Comparison of ENCODE assay signal across 7 mouse cellular contexts in the genomic region with DNA sequence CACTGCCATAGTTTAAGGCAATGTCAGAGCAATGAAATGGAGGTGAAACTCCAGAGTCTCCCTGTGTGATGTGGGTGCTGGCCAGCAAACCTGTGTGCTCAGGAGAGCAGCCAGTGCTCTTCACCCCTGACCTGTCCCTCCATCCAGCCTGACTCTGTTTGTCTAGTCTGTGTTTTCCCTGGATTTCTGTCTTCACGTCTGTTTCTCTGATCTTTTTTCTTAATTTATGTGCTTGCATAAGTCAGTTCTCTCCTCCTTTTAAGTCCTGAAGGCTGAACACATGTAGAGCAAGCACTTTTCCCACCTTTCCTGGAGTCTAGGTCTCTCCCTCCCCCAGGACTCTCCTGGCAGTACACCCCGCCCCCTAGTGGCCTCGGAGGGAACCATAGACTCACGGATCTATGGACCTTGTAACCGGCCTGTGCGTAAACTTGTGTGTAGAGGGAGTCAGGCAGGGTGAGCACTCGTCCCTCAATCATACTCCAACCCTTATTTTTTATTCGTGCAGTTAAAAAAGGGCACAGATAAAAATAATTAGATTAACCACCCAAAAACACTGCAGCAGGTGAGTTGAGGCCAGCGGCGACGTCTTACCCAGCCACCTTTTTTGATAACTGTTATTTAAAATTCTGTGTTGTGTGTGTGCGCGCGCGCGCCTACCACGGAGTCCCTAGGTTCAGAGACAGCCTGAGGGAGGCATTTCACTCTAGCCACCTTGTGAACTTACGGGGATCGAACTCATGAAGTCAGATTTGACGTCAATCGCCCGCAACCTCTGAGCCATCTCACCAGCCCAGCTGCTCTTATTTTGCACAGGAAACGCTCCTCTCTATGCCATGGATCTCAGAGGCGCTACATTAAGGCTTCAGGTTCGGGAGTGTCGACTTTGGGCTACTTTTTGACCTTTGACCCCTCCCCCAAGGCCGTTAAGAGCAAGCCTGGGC. TPM values are rescaled to one million over a fixed set of nuclear protein-coding genes. Genes with fewer than 3 reads are reported as not detected.
DNase-seq lines count a peak whose midpoint lies in the region; ATAC-seq and TF ChIP-seq lines count a peak whose summit lies in the region.

No protein-coding gene starts in this region.

- H3K27ac ChIP-seq in embryonic facial prominence, embryonic 11.5 days (replicated peaks; ENCODE audit: low read depth, low read length): peak overlapping the region; percentile 59; the same call in 1 of the 2 replicates
- H3K27ac ChIP-seq in kidney, adult 2 months (ENCODE audit: insufficient read depth, low read depth, low read length): peak overlapping the region; percentile 90
- peak overlapping the region; percentile 73 for H3K27ac ChIP-seq in limb, embryonic 14.5 days (replicated peaks; ENCODE audit: low read depth, low read length)
- H3K27ac ChIP-seq in midbrain, embryonic 16.5 days (ENCODE audit: low read length): peak overlapping the region; percentile 74
- H3K27ac ChIP-seq in spleen, adult 2 months (ENCODE audit: insufficient read depth, low read length): peak overlapping the region; percentile 95

- H3K36me3 ChIP-seq in embryonic facial prominence, embryonic 11.5 days (replicated peaks; ENCODE audit: control insufficient read depth, insufficient read depth, low read depth, low read length): peaks cover 2% of the 10 kb centered on the region; the same call in 1 of the 2 replicates
- H3K36me3 ChIP-seq in kidney, adult 2 months (ENCODE audit: control insufficient read depth, insufficient read depth, low read length): no peaks in the 10 kb centered on the region
- peaks cover 18% of the 10 kb centered on the region for H3K36me3 ChIP-seq in limb, embryonic 14.5 days (ENCODE audit: control insufficient read depth, insufficient read depth, low read length)
- H3K36me3 ChIP-seq in midbrain, embryonic 16.5 days (ENCODE audit: control insufficient read depth, insufficient read depth, low read length): no peaks in the 10 kb centered on the region
- H3K36me3 ChIP-seq in spleen, adult 2 months (ENCODE audit: control insufficient read depth, insufficient read depth, low read length): peaks cover 3% of the 10 kb centered on the region

- peak; percentile 97 for DNase-seq in adrenal gland, postnatal 14 days
- peak; percentile 98 for DNase-seq in embryonic facial prominence, embryonic 11.5 days (ENCODE audit: low spot score)
- DNase-seq in heart, adult 18-20 months: peak; percentile 94 to 97
- DNase-seq in kidney, adult 2 months: peak; percentile 97
- DNase-seq in limb, embryonic 14.5 days (ENCODE audit: low spot score): peak; percentile 93
- peak; percentile 73 to 90 for DNase-seq in spleen, adult 2 months (ENCODE audit: low read depth in 1 of 2, low spot score in 2 of 2)

- peaks cover 13% of the 10 kb centered on the region for H3K4me1 ChIP-seq in embryonic facial prominence, embryonic 11.5 days (ENCODE audit: control insufficient read depth, insufficient read depth, low read length)
- H3K4me1 ChIP-seq in kidney, adult 2 months (ENCODE audit: control insufficient read depth, insufficient read depth, low read length): peaks cover 9% of the 10 kb centered on the region; the same call in 1 of the 2 replicates
- peaks cover 22% of the 10 kb centered on the region for H3K4me1 ChIP-seq in limb, embryonic 14.5 days (ENCODE audit: control insufficient read depth, insufficient read depth, low read length)
- peaks cover 34% of the 10 kb centered on the region for H3K4me1 ChIP-seq in midbrain, embryonic 16.5 days (ENCODE audit: control insufficient read depth, insufficient read depth, low read length)
- H3K4me1 ChIP-seq in spleen, adult 2 months (ENCODE audit: control insufficient read depth, insufficient read depth, insufficient read length): peaks cover 14% of the 10 kb centered on the region

- peak overlapping the region; percentile 61 for H3K4me2 ChIP-seq in embryonic facial prominence, embryonic 11.5 days (ENCODE audit: low read depth, low read length)
- H3K4me2 ChIP-seq in limb, embryonic 14.5 days (replicated peaks; ENCODE audit: low read depth, low read length, severe bottlenecking): peak overlapping the region; percentile 65
- peak overlapping the region; percentile 70 for H3K4me2 ChIP-seq in midbrain, embryonic 16.5 days (ENCODE audit: low read length)

- peak overlapping the region; percentile 95 for H3K4me3 ChIP-seq in embryonic facial prominence, embryonic 11.5 days (ENCODE audit: low read depth, low read length)
- H3K4me3 ChIP-seq in kidney, adult 2 months (ENCODE audit: insufficient read depth, low read depth, low read length): peak overlapping the region; percentile 52
- H3K4me3 ChIP-seq in limb, embryonic 14.5 days (replicated peaks; ENCODE audit: low read length): peak overlapping the region; percentile 90
- H3K4me3 ChIP-seq in midbrain, embryonic 16.5 days (ENCODE audit: low read depth, low read length): peak overlapping the region; percentile 93
- H3K4me3 ChIP-seq in spleen, adult 2 months (ENCODE audit: extremely low read depth, insufficient read depth, insufficient read length): peak overlapping the region; percentile 72

- 2% methylated on average over 27 of the region's 27 CpGs for WGBS in embryonic facial prominence, embryonic 11.5 days
- WGBS in kidney, adult 2 months: 3% methylated on average over 27 of the region's 27 CpGs
- 2% methylated on average over 27 of the region's 27 CpGs for WGBS in limb, embryonic 14.5 days
- WGBS in midbrain, embryonic 16.5 days: 3% methylated on average over 27 of the region's 27 CpGs
- WGBS in spleen, adult 2 months: 3% methylated on average over 27 of the region's 27 CpGs

- no peak for TF ChIP-seq POLR2A in kidney, adult 2 months (IDR thresholded peaks at IDR 0.05; ENCODE audit: low read depth, low read length)
- TF ChIP-seq POLR2A in limb, embryonic 14.5 days (IDR thresholded peaks at IDR 0.05; ENCODE audit: borderline replicate concordance, extremely low read depth, insufficient read depth, insufficient read length): no peak
- TF ChIP-seq POLR2A in spleen, adult 2 months (IDR thresholded peaks at IDR 0.05; ENCODE audit: low read depth, low read length): no peak

- ATAC-seq in embryonic facial prominence, embryonic 11.5 days (replicated peaks; ENCODE audit: insufficient number of reproducible peaks, low FRiP score, low TSS enrichment, low read depth): peak; percentile 68
- ATAC-seq in limb, embryonic 14.5 days (ENCODE audit: low FRiP score, low read depth): peak; percentile 41; the same call in 1 of the 2 replicates
- peak; percentile 39 for ATAC-seq in midbrain, embryonic 16.5 days

- peak; percentile 95 for TF ChIP-seq CTCF in kidney, adult 2 months (conservative IDR thresholded peaks at IDR 0.05; ENCODE audit: insufficient read depth, insufficient read length, low read depth, low read length)
- peak; percentile 88; the same call in 1 of the 2 replicates for TF ChIP-seq CTCF in spleen, adult 2 months (IDR thresholded peaks at IDR 0.05; ENCODE audit: extremely low read depth, insufficient read depth, insufficient read length, insufficient replicate concordance)

- H3K27me3 ChIP-seq in embryonic facial prominence, embryonic 11.5 days (ENCODE audit: control insufficient read depth, insufficient read depth, low read length): no peaks in the 10 kb centered on the region
- no peaks in the 10 kb centered on the region for H3K27me3 ChIP-seq in kidney, adult 2 months (replicated peaks; ENCODE audit: control insufficient read depth, insufficient read depth, low read length)
- H3K27me3 ChIP-seq in limb, embryonic 14.5 days (ENCODE audit: control insufficient read depth, insufficient read depth, low read length): no peaks in the 10 kb centered on the region
- no peaks in the 10 kb centered on the region for H3K27me3 ChIP-seq in midbrain, embryonic 16.5 days (ENCODE audit: control insufficient read depth, insufficient read depth, low read depth, low read length)
- H3K27me3 ChIP-seq in spleen, adult 2 months (ENCODE audit: control insufficient read depth, insufficient read depth, low read length): no peaks in the 10 kb centered on the region

- H3K9ac ChIP-seq in embryonic facial prominence, embryonic 11.5 days (replicated peaks; ENCODE audit: low read length): peak overlapping the region; percentile 58
- H3K9ac ChIP-seq in limb, embryonic 14.5 days (ENCODE audit: low read depth, low read length, severe bottlenecking): peak overlapping the region; percentile 56
- peak overlapping the region; percentile 49 for H3K9ac ChIP-seq in midbrain, embryonic 16.5 days (ENCODE audit: low read depth, low read length)

- no peaks in the 10 kb centered on the region for H3K9me3 ChIP-seq in embryonic facial prominence, embryonic 11.5 days (replicated peaks; ENCODE audit: control insufficient read depth, low read length)
- no peaks in the 10 kb centered on the region for H3K9me3 ChIP-seq in limb, embryonic 14.5 days (ENCODE audit: control insufficient read depth, low read length)
- no peaks in the 10 kb centered on the region for H3K9me3 ChIP-seq in midbrain, embryonic 16.5 days (replicated peaks; ENCODE audit: control insufficient read depth, low read length, poor library complexity, severe bottlenecking)

RNA-seq across cellular contexts. Expression of a gene that starts 1.0 kb away (rescaled TPM):
- 138 and 147 TPM in 2 replicates for total RNA-seq in adrenal gland, postnatal 14 days (2021)
- polyA plus RNA-seq in embryonic facial prominence, embryonic 11.5 days (2014; fragmentation: Nextera tagmentation; extraction: Ambion mirVana): 16.6 and 18.5 TPM in 2 replicates
- total RNA-seq in heart, adult 18-20 months (2021): 100 to 1,000 TPM; 127 to 149 TPM
- polyA plus RNA-seq in kidney, adult 2 months (2012; rRNA removed): 114 and 117 TPM in 2 replicates
- polyA plus RNA-seq in limb, embryonic 14.5 days (2012; rRNA removed): 133 and 147 TPM in 2 replicates
- 30.1 and 32.4 TPM in 2 replicates for polyA plus RNA-seq in limb, embryonic 14.5 days (2014; fragmentation: Nextera tagmentation; extraction: Ambion mirVana)
- 14.2 and 15.4 TPM in 2 replicates for polyA plus RNA-seq in midbrain, embryonic 16.5 days (2015; fragmentation: Nextera tagmentation; extraction: Ambion mirVana)
- 120 and 144 TPM in 2 replicates for polyA plus RNA-seq in spleen, adult 2 months (2012; rRNA removed)

RNA-seq across cellular contexts. Expression of a gene that starts 9.2 kb away (rescaled TPM):
- 52.8 and 52.9 TPM in 2 replicates for total RNA-seq in adrenal gland, postnatal 14 days (2021)
- polyA plus RNA-seq in embryonic facial prominence, embryonic 11.5 days (2014; fragmentation: Nextera tagmentation; extraction: Ambion mirVana): 5.6 and 6.6 TPM in 2 replicates
- total RNA-seq in heart, adult 18-20 months (2021): 10 to 100 TPM in 1 of 2 experiments, 1 to 10 TPM in 1; 9.0 to 10.1 TPM
- 27.7 and 30.8 TPM in 2 replicates for polyA plus RNA-seq in kidney, adult 2 months (2012; rRNA removed)
- polyA plus RNA-seq in limb, embryonic 14.5 days (2012; rRNA removed): 24.9 and 29.5 TPM in 2 replicates
- 15.3 and 16.8 TPM in 2 replicates for polyA plus RNA-seq in limb, embryonic 14.5 days (2014; fragmentation: Nextera tagmentation; extraction: Ambion mirVana)
- polyA plus RNA-seq in midbrain, embryonic 16.5 days (2015; fragmentation: Nextera tagmentation; extraction: Ambion mirVana): 11.6 and 12.5 TPM in 2 replicates
- 95.0 and 122 TPM in 2 replicates for polyA plus RNA-seq in spleen, adult 2 months (2012; rRNA removed)

RNA-seq across cellular contexts. Expression of a gene that starts 23.8 kb away (rescaled TPM):
- 920 and 980 TPM in 2 replicates for total RNA-seq in adrenal gland, postnatal 14 days (2021)
- polyA plus RNA-seq in embryonic facial prominence, embryonic 11.5 days (2014; fragmentation: Nextera tagmentation; extraction: Ambion mirVana): 360 and 371 TPM in 2 replicates
- 1,000 to 10,000 TPM; 1,096 to 1,108 TPM for total RNA-seq in heart, adult 18-20 months (2021)
- 1,948 and 2,036 TPM in 2 replicates for polyA plus RNA-seq in kidney, adult 2 months (2012; rRNA removed)
- 449 and 577 TPM in 2 replicates for polyA plus RNA-seq in limb, embryonic 14.5 days (2012; rRNA removed)
- polyA plus RNA-seq in limb, embryonic 14.5 days (2014; fragmentation: Nextera tagmentation; extraction: Ambion mirVana): 477 TPM in 2 replicates
- polyA plus RNA-seq in midbrain, embryonic 16.5 days (2015; fragmentation: Nextera tagmentation; extraction: Ambion mirVana): 433 and 454 TPM in 2 replicates
- 592 and 782 TPM in 2 replicates for polyA plus RNA-seq in spleen, adult 2 months (2012; rRNA removed)

RNA-seq across cellular contexts. Expression of a gene that starts 26.0 kb away (rescaled TPM):
- 69.9 and 137 TPM in 2 replicates for total RNA-seq in adrenal gland, postnatal 14 days (2021)
- 6.8 and 9.0 TPM in 2 replicates for polyA plus RNA-seq in embryonic facial prominence, embryonic 11.5 days (2014; fragmentation: Nextera tagmentation; extraction: Ambion mirVana)
- total RNA-seq in heart, adult 18-20 months (2021): 1 to 10 TPM; 2.7 to 3.1 TPM
- polyA plus RNA-seq in kidney, adult 2 months (2012; rRNA removed): 8.1 and 8.7 TPM in 2 replicates
- polyA plus RNA-seq in limb, embryonic 14.5 days (2012; rRNA removed): 28.9 and 36.0 TPM in 2 replicates
- 7.5 and 9.3 TPM in 2 replicates for polyA plus RNA-seq in limb, embryonic 14.5 days (2014; fragmentation: Nextera tagmentation; extraction: Ambion mirVana)
- 70.3 and 81.6 TPM in 2 replicates for polyA plus RNA-seq in midbrain, embryonic 16.5 days (2015; fragmentation: Nextera tagmentation; extraction: Ambion mirVana)
- 11.9 and 13.4 TPM in 2 replicates for polyA plus RNA-seq in spleen, adult 2 months (2012; rRNA removed)

RNA-seq across cellular contexts. Expression of a gene that starts 33.5 kb away (rescaled TPM):
- total RNA-seq in adrenal gland, postnatal 14 days (2021): 114 and 140 TPM in 2 replicates
- 60.3 and 62.1 TPM in 2 replicates for polyA plus RNA-seq in embryonic facial prominence, embryonic 11.5 days (2014; fragmentation: Nextera tagmentation; extraction: Ambion mirVana)
- 100 to 1,000 TPM; 117 to 125 TPM for total RNA-seq in heart, adult 18-20 months (2021)
- 65.6 and 67.0 TPM in 2 replicates for polyA plus RNA-seq in kidney, adult 2 months (2012; rRNA removed)
- polyA plus RNA-seq in limb, embryonic 14.5 days (2012; rRNA removed): 108 and 161 TPM in 2 replicates
- 33.4 and 39.6 TPM in 2 replicates for polyA plus RNA-seq in limb, embryonic 14.5 days (2014; fragmentation: Nextera tagmentation; extraction: Ambion mirVana)
- 15.5 and 21.1 TPM in 2 replicates for polyA plus RNA-seq in midbrain, embryonic 16.5 days (2015; fragmentation: Nextera tagmentation; extraction: Ambion mirVana)
- 128 and 157 TPM in 2 replicates for polyA plus RNA-seq in spleen, adult 2 months (2012; rRNA removed)

Comparison
In these comparisons a context has a peak if more than half of its experiments do, and no peak if none do; other contexts are left out.
1. Peak in every context shown above with its lines: DNase-seq, ATAC-seq, H3K4me3 ChIP-seq and H3K27ac ChIP-seq.